Mouse (Mus musculus) liver, embryonic 12.5 days (tissue): ENCODE results near the gene Sipa1. TPM values are rescaled to one million over a fixed set of nuclear protein-coding genes. Genes with fewer than 3 reads are reported as not detected.
A peak's percentile ranks its signal among the peaks of the same experiment; 100 is the strongest.

ENCODE experiments used
- ATAC-seq: fragments of 200-750 bp; cut with Nextera tagmentation; 2 replicates; pipeline ENCODE4 v1.8.0; 2017; ENCODE audit warnings: moderate number of reproducible peaks, mild to moderate bottlenecking, moderate library complexity
- H3K27ac ChIP-seq: fragments of 300-500 bp; sonication (generic); 2 replicates; pipeline ENCODE4 v1.5.1; 2016; ENCODE audit warnings: mild to moderate bottlenecking
- H3K27me3 ChIP-seq: fragments of 300-500 bp; sonication (generic); replicated peaks from 2 replicates; pipeline ENCODE4 v1.6.1; 2016; ENCODE audit warnings: mild to moderate bottlenecking, moderate library complexity
- H3K36me3 ChIP-seq: fragments of 300-500 bp; sonication (generic); 2 replicates; pipeline ENCODE4 v1.6.1; 2016; ENCODE audit warnings: mild to moderate bottlenecking, moderate library complexity
- H3K4me1 ChIP-seq: fragments of 300-500 bp; sonication (generic); 2 replicates; pipeline ENCODE4 v1.6.1; 2016
- H3K4me2 ChIP-seq: fragments of 300-500 bp; sonication (generic); 2 replicates; pipeline ENCODE4 v1.6.1; 2016; ENCODE audit warnings: mild to moderate bottlenecking, moderate library complexity
- H3K4me3 ChIP-seq: fragments of 300-500 bp; sonication (generic); 2 replicates; pipeline ENCODE4 v1.5.1; 2016; ENCODE audit warnings: mild to moderate bottlenecking, moderate library complexity
- H3K9ac ChIP-seq: fragments of 300-500 bp; sonication (generic); 2 replicates; pipeline ENCODE4 v1.6.1; 2016; ENCODE audit warnings: mild to moderate bottlenecking, moderate library complexity
- H3K9me3 ChIP-seq: fragments of 300-500 bp; sonication (generic); replicated peaks from 2 replicates; pipeline ENCODE4 v1.6.1; 2016; ENCODE audit warnings: mild to moderate bottlenecking, moderate library complexity
- WGBS: fragments of 180-500 bp; shearing (Covaris S2); methylation state at CpG from one replicate; pipeline ENCODE4 v1.1.7; 2016; ENCODE audit not compliant: insufficient replicate concordance; 5-methylcytosine and 5-hydroxymethylcytosine counted together
- polyA plus RNA-seq: library from polyadenylated mRNA; unstranded; fragments of >200 nt; fragmentation: Nextera tagmentation; extraction: Ambion mirVana; gene quantifications from 2 replicates; pipeline ENCODE4 v1.2.1, GENCODE M21; 2016

Gene Sipa1
- polyA plus RNA-seq, 1 experiment from 2014 or later: 41.4 TPM

GRCm38 (mm10) chr19:5611973-5612372 is 51.5 kb downstream of the Sipa1 start:
- Histone ChIP-seq H3K4me3 (no peak overlapping the region), H3K4me1 (peaks cover 54% of the 10 kb centered on the region), H3K4me2 (no peak overlapping the region), H3K9me3 (no peaks in the 10 kb centered on the region), H3K9ac (no peak overlapping the region), H3K36me3 (peaks cover 20% of the 10 kb centered on the region), H3K27me3 (0 out of 2 replicates have a peak, but pooled peaks cover 3% of the 10 kb centered on the region), H3K27ac (0 out of 2 replicates have a peak overlapping the region, but pooled peaks have one; percentile 38)
- WGBS: 85% methylated on average over 1 of the region's 1 CpGs
- no peak for ATAC-seq

GRCm38 (mm10) chr19:5609547-5610404 is 53.7 kb downstream of the Sipa1 start, which contains the start of gene Kat5:
Kat5 (minus strand) TSS chr19:5610237.
- no peaks in the 10 kb centered on the region for H3K9me3 ChIP-seq
- H3K27ac ChIP-seq: peak within 1 kb of the TSS; percentile 88
- H3K4me3 ChIP-seq: peak within 1 kb of the TSS; percentile 71
- 0 out of 2 replicates have a peak, but pooled peaks cover under 1% of the 10 kb centered on the region for H3K27me3 ChIP-seq
- H3K36me3 ChIP-seq: peaks cover 42% of the 10 kb centered on the region
- ATAC-seq: peak; percentile 85
- H3K4me1 ChIP-seq: peaks cover 54% of the 10 kb centered on the region
- WGBS: under 1% methylated on average over 54 of the region's 55 CpGs
- peak within 1 kb of the TSS; percentile 74 for H3K9ac ChIP-seq
- peak within 1 kb of the TSS; percentile 86 for H3K4me2 ChIP-seq

- H3K36me3 ChIP-seq: peaks cover 48% of the 10 kb centered on the region
- peak overlapping the region; percentile 88 for H3K27ac ChIP-seq
- H3K4me3 ChIP-seq: peak overlapping the region; percentile 71
- no peaks in the 10 kb centered on the region for H3K27me3 ChIP-seq
- WGBS: 58% methylated on average over 10 of the region's 10 CpGs
- H3K4me2 ChIP-seq: peak overlapping the region; percentile 86
- no peaks in the 10 kb centered on the region for H3K9me3 ChIP-seq
- no peak for ATAC-seq
- H3K9ac ChIP-seq: peak overlapping the region; percentile 74
- peaks cover 56% of the 10 kb centered on the region for H3K4me1 ChIP-seq
These were observed 54.3 kb downstream of the Sipa1 start for GRCm38 (mm10) chr19:5609171-5609546.

GRCm38 (mm10) chr19:5608707-5609106 is 54.8 kb downstream of the Sipa1 start:
- 94% methylated on average over 13 of the region's 13 CpGs for WGBS
- no peaks in the 10 kb centered on the region for H3K9me3 ChIP-seq
- peak overlapping the region; percentile 86 for H3K4me2 ChIP-seq
- H3K4me1 ChIP-seq: peaks cover 56% of the 10 kb centered on the region
- peaks cover 52% of the 10 kb centered on the region for H3K36me3 ChIP-seq
- H3K4me3 ChIP-seq: peak overlapping the region; percentile 71
- H3K27ac ChIP-seq: peak overlapping the region; percentile 88
- no peaks in the 10 kb centered on the region for H3K27me3 ChIP-seq
- ATAC-seq: no peak
- peak overlapping the region; percentile 74; the same call in 1 of the 2 replicates for H3K9ac ChIP-seq

GRCm38 (mm10) chr19:5607705-5608410 is 55.6 kb downstream of the Sipa1 start:
- peaks cover 61% of the 10 kb centered on the region for H3K36me3 ChIP-seq
- no peak for ATAC-seq
- H3K4me2 ChIP-seq: no peak overlapping the region
- H3K27me3 ChIP-seq: no peaks in the 10 kb centered on the region
- H3K4me1 ChIP-seq: peaks cover 56% of the 10 kb centered on the region
- no peaks in the 10 kb centered on the region for H3K9me3 ChIP-seq
- no peak overlapping the region for H3K27ac ChIP-seq
- no peak overlapping the region for H3K9ac ChIP-seq
- WGBS: 91% methylated on average over 26 of the region's 26 CpGs
- no peak overlapping the region for H3K4me3 ChIP-seq

- peaks cover 52% of the 10 kb centered on the region for H3K4me1 ChIP-seq
These were observed 57.3 kb downstream of the Sipa1 start for GRCm38 (mm10) chr19:5606196-5606595.

GRCm38 (mm10) chr19:5605126-5605525 is 58.4 kb downstream of the Sipa1 start:
- Histone ChIP-seq H3K4me1 (peaks cover 42% of the 10 kb centered on the region), H3K27me3 (no peaks in the 10 kb centered on the region), H3K27ac (no peak overlapping the region), H3K9me3 (no peaks in the 10 kb centered on the region), H3K36me3 (peaks cover 62% of the 10 kb centered on the region), H3K4me3 (no peak overlapping the region), H3K4me2 (no peak overlapping the region), H3K9ac (no peak overlapping the region)
- WGBS: 90% methylated on average over 7 of the region's 7 CpGs
- ATAC-seq: no peak

More at GRCm38 (mm10) chr19:5606196-5606595, 57.3 kb downstream of the Sipa1 start:
- Histone ChIP-seq H3K27ac (no peak overlapping the region), H3K4me2 (no peak overlapping the region), H3K36me3 (peaks cover 62% of the 10 kb centered on the region), H3K27me3 (no peaks in the 10 kb centered on the region), H3K4me3 (no peak overlapping the region), H3K9ac (no peak overlapping the region), H3K9me3 (no peaks in the 10 kb centered on the region)
- 80% methylated on average over 8 of the region's 8 CpGs for WGBS
- no peak for ATAC-seq

- 78% methylated on average over 7 of the region's 7 CpGs for WGBS
- Histone ChIP-seq H3K4me3 (peak overlapping the region; percentile 71), H3K36me3 (peaks cover 59% of the 10 kb centered on the region), H3K4me1 (peaks cover 34% of the 10 kb centered on the region), H3K27ac (peak overlapping the region; percentile 87; the same call in 1 of the 2 replicates), H3K27me3 (0 out of 2 replicates have a peak, but pooled peaks cover 6% of the 10 kb centered on the region), H3K9me3 (no peaks in the 10 kb centered on the region), H3K9ac (no peak overlapping the region), H3K4me2 (peak overlapping the region; percentile 86)
- no peak for ATAC-seq
These were observed 59.8 kb downstream of the Sipa1 start for GRCm38 (mm10) chr19:5603664-5604063.

- H3K4me3 ChIP-seq: peak within 1 kb of the TSS; percentile 71
- H3K27ac ChIP-seq: peak within 1 kb of the TSS; percentile 87
- WGBS: under 1% methylated on average over 64 of the region's 64 CpGs
- H3K36me3 ChIP-seq: peaks cover 42% of the 10 kb centered on the region
- peaks cover 28% of the 10 kb centered on the region for H3K4me1 ChIP-seq
- H3K9me3 ChIP-seq: no peaks in the 10 kb centered on the region
- peak within 1 kb of the TSS; percentile 91 for H3K9ac ChIP-seq
- ATAC-seq: peak; percentile 86
- H3K4me2 ChIP-seq: peak within 1 kb of the TSS; percentile 86
- H3K27me3 ChIP-seq: 0 out of 2 replicates have a peak, but pooled peaks cover 6% of the 10 kb centered on the region
These were observed 61.6 kb downstream of the Sipa1 start, which contains the start of gene Rnaseh2c for GRCm38 (mm10) chr19:5601752-5602541. Rnaseh2c (plus strand) TSS chr19:5601873.
